10 mouse cellular contexts compared by ENCODE assay signal in genomic region chr2:172447317-172447716, GRCm38 (mm10). TPM values are rescaled to one million over a fixed set of nuclear protein-coding genes. Genes with fewer than 3 reads are reported as not detected.
DNase-seq lines count a peak whose midpoint lies in the region; ATAC-seq and TF ChIP-seq lines count a peak whose summit lies in the region.
"Had no signal": no experiment of that assay in that cellular context is flagged by ENCODE, and none has a peak within 500 bp of the region (broad histone marks: within the 10 kb centered on the region; RNA-seq: fewer than 3 reads in every experiment).

No protein-coding gene starts in this region.

- H3K27me3 ChIP-seq in heart, adult 2 months (ENCODE audit: control insufficient read depth, insufficient read depth, low read length), result no peaks in the 10 kb centered on the region
- H3K27me3 ChIP-seq in heart, embryonic 10.5 days (ENCODE audit: insufficient read depth, poor library complexity, severe bottlenecking), result no peaks in the 10 kb centered on the region
- no peaks in the 10 kb centered on the region for H3K27me3 ChIP-seq in neural tube, embryonic 11.5 days (ENCODE audit: control insufficient read depth, insufficient read depth, low read length)
- no peaks in the 10 kb centered on the region for H3K27me3 ChIP-seq in neural tube, embryonic 15.5 days (replicated peaks)

- no peak for DNase-seq in heart, adult 2 months
- DNase-seq in heart, embryonic 10.5 days (ENCODE audit: low spot score), result no peak
- peak; percentile 30 for DNase-seq in neural tube, embryonic 11.5 days (ENCODE audit: low spot score)
- peak; percentile 47 for DNase-seq in thymus, postnatal 0 days (ENCODE audit: low spot score)
- no peak for DNase-seq in heart, postnatal 25 days (ENCODE audit: low spot score)
- no peak for DNase-seq in left cerebral cortex, adult 8-10 months (ENCODE audit: low spot score in 2 of 2)

- no peak for ATAC-seq in neural tube, embryonic 11.5 days (ENCODE audit: insufficient read depth, low FRiP score, low TSS enrichment)
- no peak for ATAC-seq in neural tube, embryonic 15.5 days (ENCODE audit: low FRiP score)
- ATAC-seq in common myeloid progenitor, adult 5-6 weeks (replicated peaks; ENCODE audit: low read depth, poor library complexity, severe bottlenecking), result peak; percentile 83

- 89% methylated on average over 6 of the region's 6 CpGs for WGBS in heart, adult 2 months
- 84% methylated on average over 6 of the region's 6 CpGs for WGBS in heart, embryonic 10.5 days
- 93% methylated on average over 6 of the region's 6 CpGs for WGBS in neural tube, embryonic 11.5 days
- WGBS in neural tube, embryonic 15.5 days, result 91% methylated on average over 6 of the region's 6 CpGs

- TF ChIP-seq POLR2A in heart, adult 2 months (IDR thresholded peaks at IDR 0.05; ENCODE audit: insufficient read depth, low read depth, low read length), result no peak

- H3K36me3 ChIP-seq in heart, adult 2 months (ENCODE audit: control insufficient read depth, insufficient read depth, low read length), result no peaks in the 10 kb centered on the region
- peaks cover 70% of the 10 kb centered on the region for H3K36me3 ChIP-seq in heart, embryonic 10.5 days
- H3K36me3 ChIP-seq in neural tube, embryonic 11.5 days (ENCODE audit: control insufficient read depth, insufficient read depth, low read length), result peaks cover 5% of the 10 kb centered on the region
- peaks cover 72% of the 10 kb centered on the region for H3K36me3 ChIP-seq in neural tube, embryonic 15.5 days

- no peak overlapping the region for H3K4me2 ChIP-seq in neural tube, embryonic 11.5 days (ENCODE audit: low read depth)
- no peak overlapping the region for H3K4me2 ChIP-seq in neural tube, embryonic 15.5 days

- H3K4me3 ChIP-seq in heart, adult 2 months, result no peak overlapping the region
- H3K4me3 ChIP-seq in heart, embryonic 10.5 days, result no peak overlapping the region
- no peak overlapping the region for H3K4me3 ChIP-seq in neural tube, embryonic 11.5 days (ENCODE audit: low read depth, low read length)
- no peak overlapping the region for H3K4me3 ChIP-seq in neural tube, embryonic 15.5 days (replicated peaks)

- no peak for TF ChIP-seq EP300 in heart, adult 2 months (IDR thresholded peaks at IDR 0.05; ENCODE audit: insufficient read depth, low read depth, low read length)

- H3K4me1 ChIP-seq in heart, adult 2 months (ENCODE audit: control insufficient read depth, insufficient read depth, low read length), result no peaks in the 10 kb centered on the region
- no peaks in the 10 kb centered on the region for H3K4me1 ChIP-seq in heart, embryonic 10.5 days
- H3K4me1 ChIP-seq in neural tube, embryonic 11.5 days (ENCODE audit: control insufficient read depth, insufficient read depth, low read length), result no peaks in the 10 kb centered on the region
- H3K4me1 ChIP-seq in neural tube, embryonic 15.5 days, result peaks cover 3% of the 10 kb centered on the region

- H3K79me2 ChIP-seq in heart, adult 2 months (replicated peaks; ENCODE audit: control insufficient read depth, insufficient read depth, low read length), result no peaks in the 10 kb centered on the region

- intact Hi-C loops in heart, adult 2 months (cut with DNase I), result loop anchor here (5.0 to 10.0 kb wide), 2 partner anchors 103 to 225 kb away; partner anchors contain the start of gene Fam210b
- intact Hi-C loops in heart, postnatal 25 days (cut with DNase I), result loop anchor here (5.0 kb wide), 1 partner anchor 225 kb away; no protein-coding TSS in a partner anchor

- no peak overlapping the region for H3K9ac ChIP-seq in heart, adult 2 months (ENCODE audit: low read depth, low read length)
- H3K9ac ChIP-seq in neural tube, embryonic 11.5 days (ENCODE audit: low read length), result no peak overlapping the region
- H3K9ac ChIP-seq in neural tube, embryonic 15.5 days (replicated peaks), result no peak overlapping the region

- no peaks in the 10 kb centered on the region for H3K9me3 ChIP-seq in heart, embryonic 10.5 days
- H3K9me3 ChIP-seq in neural tube, embryonic 11.5 days (ENCODE audit: control insufficient read depth, low read length), result no peaks in the 10 kb centered on the region
- H3K9me3 ChIP-seq in neural tube, embryonic 15.5 days (replicated peaks), result no peaks in the 10 kb centered on the region

- TF ChIP-seq CTCF in heart, adult 2 months (IDR thresholded peaks at IDR 0.05), result peak; percentile 58

- no peak overlapping the region for H3K27ac ChIP-seq in heart, adult 2 months
- H3K27ac ChIP-seq in heart, embryonic 10.5 days, result no peak overlapping the region
- no peak overlapping the region for H3K27ac ChIP-seq in neural tube, embryonic 11.5 days (ENCODE audit: low read depth, low read length)
- no peak overlapping the region for H3K27ac ChIP-seq in neural tube, embryonic 15.5 days (replicated peaks)

RNA-seq across cellular contexts. Expression of gene Rtf2, which starts 7.0 kb away (rescaled TPM):
- total RNA-seq in heart, adult 2 months (2021), result 10 to 100 TPM; 27.2 to 28.6 TPM
- 22.3 and 30.6 TPM in 2 replicates for polyA plus RNA-seq in heart, adult 2 months (2012; rRNA removed)
- polyA plus RNA-seq in heart, embryonic 10.5 days (2016; fragmentation: Nextera tagmentation; extraction: Ambion mirVana), result 56.0 and 66.0 TPM in 2 replicates
- polyA plus RNA-seq in neural tube, embryonic 11.5 days (2014; fragmentation: Nextera tagmentation; extraction: Ambion mirVana), result 100 and 105 TPM in 2 replicates
- polyA plus RNA-seq in neural tube, embryonic 15.5 days (2015; fragmentation: Nextera tagmentation; extraction: Ambion mirVana), result 89.8 and 93.4 TPM in 2 replicates
- total RNA-seq in common myeloid progenitor, adult 5-6 weeks (2017), result 139 and 158 TPM in 2 replicates
- 132 and 144 TPM in 2 replicates for polyA plus RNA-seq in thymus, postnatal 0 days (2015; fragmentation: Nextera tagmentation; extraction: Ambion mirVana)
- 10 to 100 TPM; 28.0 to 28.5 TPM for total RNA-seq in heart, postnatal 25 days (2021)
- total RNA-seq in left cerebral cortex, adult 8-10 months (2022), result 10 to 100 TPM; 67.7 to 75.2 (median 72.8) TPM

RNA-seq across cellular contexts. Expression of gene Gcnt7, which starts 11.1 kb away (rescaled TPM):
- total RNA-seq in heart, adult 2 months (2021), result not detected
- polyA plus RNA-seq in heart, adult 2 months (2012; rRNA removed), result not detected in 2 replicates
- 1.4 and 1.8 TPM in 2 replicates for polyA plus RNA-seq in heart, embryonic 10.5 days (2016; fragmentation: Nextera tagmentation; extraction: Ambion mirVana)
- polyA plus RNA-seq in neural tube, embryonic 11.5 days (2014; fragmentation: Nextera tagmentation; extraction: Ambion mirVana), result 0.66 and 0.97 TPM in 2 replicates
- polyA plus RNA-seq in neural tube, embryonic 15.5 days (2015; fragmentation: Nextera tagmentation; extraction: Ambion mirVana), result 1.1 and 1.4 TPM in 2 replicates
- total RNA-seq in common myeloid progenitor, adult 5-6 weeks (2017), result 0.05 TPM in 1 of 2 replicates, not detected in the other
- polyA plus RNA-seq in thymus, postnatal 0 days (2015; fragmentation: Nextera tagmentation; extraction: Ambion mirVana), result 0.84 and 2.0 TPM in 2 replicates
- total RNA-seq in heart, postnatal 25 days (2021), result not detected
- not detected for total RNA-seq in left cerebral cortex, adult 8-10 months (2022)
- total RNA-seq: layer of hippocampus, postnatal 14 days had no signal

RNA-seq across cellular contexts. Expression of gene Fam209, which starts 25.0 kb away (rescaled TPM):
- not detected for total RNA-seq in heart, adult 2 months (2021)
- not detected in 2 replicates for polyA plus RNA-seq in heart, adult 2 months (2012; rRNA removed)
- polyA plus RNA-seq in heart, embryonic 10.5 days (2016; fragmentation: Nextera tagmentation; extraction: Ambion mirVana), result not detected in 2 replicates
- polyA plus RNA-seq in neural tube, embryonic 11.5 days (2014; fragmentation: Nextera tagmentation; extraction: Ambion mirVana), result not detected in 2 replicates
- not detected in 2 replicates for polyA plus RNA-seq in neural tube, embryonic 15.5 days (2015; fragmentation: Nextera tagmentation; extraction: Ambion mirVana)
- total RNA-seq in common myeloid progenitor, adult 5-6 weeks (2017), result 0.63 TPM in 1 of 2 replicates, not detected in the other
- 0.90 and 1.0 TPM in 2 replicates for polyA plus RNA-seq in thymus, postnatal 0 days (2015; fragmentation: Nextera tagmentation; extraction: Ambion mirVana)
- total RNA-seq in heart, postnatal 25 days (2021), result not detected
- not detected for total RNA-seq in left cerebral cortex, adult 8-10 months (2022)
- polyA plus RNA-seq: stomach, embryonic 16.5 days had no signal

RNA-seq across cellular contexts. Expression of gene Cass4, which starts 53.7 kb away (rescaled TPM):
- under 1 TPM; 0.36 to 0.57 TPM for total RNA-seq in heart, adult 2 months (2021)
- polyA plus RNA-seq in heart, adult 2 months (2012; rRNA removed), result 0.38 and 0.39 TPM in 2 replicates
- polyA plus RNA-seq in heart, embryonic 10.5 days (2016; fragmentation: Nextera tagmentation; extraction: Ambion mirVana), result 0.20 and 0.30 TPM in 2 replicates
- 0.14 and 0.36 TPM in 2 replicates for polyA plus RNA-seq in neural tube, embryonic 11.5 days (2014; fragmentation: Nextera tagmentation; extraction: Ambion mirVana)
- 0.17 and 1.1 TPM in 2 replicates for polyA plus RNA-seq in neural tube, embryonic 15.5 days (2015; fragmentation: Nextera tagmentation; extraction: Ambion mirVana)
- 0.44 and 1.5 TPM in 2 replicates for total RNA-seq in common myeloid progenitor, adult 5-6 weeks (2017)
- 2.3 and 2.4 TPM in 2 replicates for polyA plus RNA-seq in thymus, postnatal 0 days (2015; fragmentation: Nextera tagmentation; extraction: Ambion mirVana)
- under 1 TPM; 0.45 to 0.47 TPM for total RNA-seq in heart, postnatal 25 days (2021)
- under 1 TPM; 0.19 to 0.46 (median 0.37) TPM for total RNA-seq in left cerebral cortex, adult 8-10 months (2022)

Comparison
In these comparisons a context has a peak if more than half of its experiments do, and no peak if none do; other contexts are left out.
1. DNase-seq: peak in neural tube, embryonic 11.5 days (single experiment) and thymus, postnatal 0 days (single experiment); none in heart, adult 2 months (0 of 2), heart, embryonic 10.5 days (single experiment), heart, postnatal 25 days (single experiment) and left cerebral cortex, adult 8-10 months (0 of 2).